Mouse (Mus musculus) cerebellum, adult 9-11 months (tissue): ENCODE data around the gene Gm16867.
"Not testable (repeated sequence)": the region's sequence is repeated elsewhere in the genome, so short reads cannot be mapped to it uniquely, and the experiment has no call there.

Experiments used
- DNase-seq: peaks from one replicate; pipeline ENCODE4 v3.0.0; 2022

Gene Gm16867

GRCm38 (mm10) chr14:69464465-69464864 lies 38.7 kb downstream of the Gm16867 start:
- DNase-seq, result not testable (repeated sequence)

GRCm38 (mm10) chr14:69457691-69458090 lies 45.5 kb downstream of the Gm16867 start:
- not testable (repeated sequence) for DNase-seq

GRCm38 (mm10) chr14:69454640-69455039 lies 48.5 kb downstream of the Gm16867 start:
- not testable (repeated sequence) for DNase-seq

- DNase-seq, result not testable (repeated sequence)
Measured at GRCm38 (mm10) chr14:69448845-69449244, 54.3 kb downstream of the Gm16867 start.

- not testable (repeated sequence) for DNase-seq
Measured at GRCm38 (mm10) chr14:69447006-69447405, 56.2 kb downstream of the Gm16867 start.

- not testable (repeated sequence) for DNase-seq
Measured at GRCm38 (mm10) chr14:69443092-69443692, 60.0 kb downstream of the Gm16867 start.

- DNase-seq, result not testable (repeated sequence)
Measured at GRCm38 (mm10) chr14:69440955-69441354, 62.2 kb downstream of the Gm16867 start.

- not testable (repeated sequence) for DNase-seq
Measured at GRCm38 (mm10) chr14:69438678-69439214, 64.4 kb downstream of the Gm16867 start.

- DNase-seq, result not testable (repeated sequence)
Measured at GRCm38 (mm10) chr14:69421003-69421402, 82.2 kb downstream of the Gm16867 start.

GRCm38 (mm10) chr14:69417545-69417944 lies 85.6 kb downstream of the Gm16867 start:
- DNase-seq, result not testable (repeated sequence)
